Mouse (Mus musculus) MEL (cell line): Measurements from ENCODE around the gene Dll1.

Source experiments
- CTCF ChIP-seq, 3 experiments: IDR thresholded peaks in 2 of 3; conservative IDR thresholded peaks in 1 of 3; 2 replicates each; pipeline ENCODE4 v1.5.1; 2011 to 2012; ENCODE audit warnings: low read length in 3 of 3, low read depth in 2 of 3, mild to moderate bottlenecking in 2 of 3, improper control_type of control experiment in 1 of 3, inconsistent platforms in 1 of 3, mixed read lengths in 1 of 3, moderate library complexity in 1 of 3; ENCODE audit not compliant: control insufficient read depth in 1 of 3, insufficient read depth in 1 of 3, poor library complexity in 1 of 3, severe bottlenecking in 1 of 3
- EP300 ChIP-seq, 2 experiments: IDR thresholded peaks; 2 replicates each; pipeline ENCODE4 v1.6.1; 2011; ENCODE audit warnings: improper control_type of control experiment in 2 of 2, low read length in 2 of 2, low read depth in 1 of 2, mild to moderate bottlenecking in 1 of 2
- HCFC1 ChIP-seq: IDR thresholded peaks from 2 replicates; pipeline ENCODE4 v1.6.1; 2012; ENCODE audit warnings: low read depth, mild to moderate bottlenecking, inconsistent platforms, low read length, improper control_type of control experiment, moderate library complexity
- USF2 ChIP-seq, 2 experiments: IDR thresholded peaks; 2 replicates each; pipeline ENCODE4 v1.6.1; 2011 to 2012; ENCODE audit warnings: improper control_type of control experiment in 2 of 2, low read length in 2 of 2, borderline replicate concordance in 1 of 2, inconsistent platforms in 1 of 2, low read depth in 1 of 2, mild to moderate bottlenecking in 1 of 2; ENCODE audit not compliant: insufficient read depth in 1 of 2

DNA sequence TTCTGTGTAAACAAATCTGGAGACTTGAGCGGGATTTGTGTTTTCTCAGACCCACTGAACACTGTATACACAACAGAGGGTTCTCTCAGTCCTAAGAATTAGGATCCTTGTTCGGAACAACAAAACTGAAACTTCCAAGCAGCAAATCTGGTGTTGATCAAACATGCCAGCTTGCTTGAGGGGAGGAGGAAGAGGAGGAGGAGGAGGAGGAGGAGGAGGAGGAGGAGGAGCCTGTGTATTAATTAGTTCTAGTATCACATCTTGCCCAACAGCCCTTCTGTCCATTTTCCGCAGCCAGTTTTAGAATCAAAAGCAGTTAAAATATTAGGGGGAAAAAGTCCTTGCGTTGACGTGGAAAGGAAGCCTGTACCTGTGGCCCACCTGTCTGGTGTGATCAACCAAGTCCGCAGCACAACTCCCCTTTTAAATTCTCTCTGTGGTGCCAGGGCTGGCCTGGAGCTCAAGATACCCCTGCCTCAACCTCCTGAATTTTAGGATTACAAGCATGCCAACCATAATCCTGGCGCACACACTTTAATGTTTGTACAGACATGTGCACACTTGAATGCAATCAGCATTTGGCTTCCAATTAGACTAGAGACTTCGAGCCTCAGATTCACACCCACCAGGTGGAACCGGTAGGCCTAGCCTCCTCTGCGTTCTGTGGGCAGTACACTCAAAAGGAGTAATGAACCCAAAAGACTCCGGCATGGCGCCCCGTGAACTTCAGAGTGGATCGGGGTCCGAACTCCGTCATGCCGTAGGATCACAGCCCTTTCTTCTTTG, 3.3 kb upstream of the Dll1 start:
- TF ChIP-seq CTCF (IDR thresholded peaks at IDR 0.05 in 2 of 3, conservative IDR thresholded peaks at IDR 0.05 in 1 of 3; ENCODE audit: control insufficient read depth in 1 of 3, insufficient read depth in 1 of 3, low read depth in 2 of 3, low read length in 3 of 3, poor library complexity in 1 of 3, severe bottlenecking in 1 of 3), result no peak
- TF ChIP-seq USF2 (IDR thresholded peaks at IDR 0.05; ENCODE audit: borderline replicate concordance in 1 of 2, insufficient read depth in 1 of 2, low read depth in 1 of 2, low read length in 2 of 2), result no peak
- no peak for TF ChIP-seq HCFC1
- no peak for TF ChIP-seq EP300 (IDR thresholded peaks at IDR 0.05; ENCODE audit: low read depth in 1 of 2, low read length in 2 of 2)
